Comparison of ENCODE assay signal across 22 mouse cellular contexts in genomic region chr5:91106248-91106647, GRCm38 (mm10). TPM values are rescaled to one million over a fixed set of nuclear protein-coding genes. Genes with fewer than 3 reads are reported as not detected.
"Had no signal": no experiment of that assay in that cellular context is flagged by ENCODE, and none has a peak within 500 bp of the region (broad histone marks: within the 10 kb centered on the region; RNA-seq: fewer than 3 reads in every experiment).

No protein-coding gene starts in this region.

- H3K9ac ChIP-seq: lung, embryonic 14.5 days; midbrain, embryonic 12.5 days; midbrain, embryonic 15.5 days; neural tube, embryonic 12.5 days; stomach, embryonic 15.5 days had no signal

- H3K9me3 ChIP-seq: midbrain, embryonic 10.5 days; midbrain, embryonic 12.5 days; midbrain, embryonic 15.5 days; neural tube, embryonic 12.5 days; stomach, embryonic 15.5 days had no signal

- H3K4me2 ChIP-seq: lung, embryonic 14.5 days; midbrain, embryonic 12.5 days; midbrain, embryonic 15.5 days; neural tube, embryonic 12.5 days; stomach, embryonic 15.5 days had no signal

- DNase-seq: lung, adult 18-20 months; lung, embryonic 14.5 days; lung, postnatal 10 days; lung, postnatal 4 days; right cerebral cortex, postnatal 14 days; thymus, adult 2 months; thymus, postnatal 25 days; thymus, postnatal 4 days had no signal

- H3K4me1 ChIP-seq: midbrain, embryonic 10.5 days; midbrain, embryonic 12.5 days; midbrain, embryonic 15.5 days; neural tube, embryonic 12.5 days; stomach, embryonic 15.5 days had no signal

- H3K4me3 ChIP-seq: midbrain, embryonic 10.5 days; midbrain, embryonic 12.5 days; midbrain, embryonic 15.5 days; neural tube, embryonic 12.5 days; stomach, embryonic 15.5 days had no signal

- H3K27ac ChIP-seq: midbrain, embryonic 10.5 days; midbrain, embryonic 12.5 days; midbrain, embryonic 15.5 days; neural tube, embryonic 12.5 days; stomach, embryonic 15.5 days; stomach, postnatal 0 days had no signal

- ATAC-seq: midbrain, embryonic 15.5 days had no signal

- H3K27me3 ChIP-seq: midbrain, embryonic 12.5 days; midbrain, embryonic 15.5 days; neural tube, embryonic 12.5 days; stomach, embryonic 15.5 days had no signal

- H3K36me3 ChIP-seq: midbrain, embryonic 10.5 days; midbrain, embryonic 12.5 days; midbrain, embryonic 15.5 days; neural tube, embryonic 12.5 days; stomach, embryonic 15.5 days had no signal

RNA-seq across cellular contexts. Expression of gene Ereg, which starts 31.8 kb away (rescaled TPM):
- total RNA-seq: megakaryocyte, adult 5-6 weeks; megakaryocyte-erythroid progenitor cell, adult 5-6 weeks; midbrain, postnatal 0 days; monocyte, adult 5-6 weeks had no signal
- polyA plus RNA-seq: midbrain, embryonic 10.5 days; midbrain, embryonic 12.5 days; midbrain, embryonic 15.5 days; midbrain, postnatal 0 days; neural tube, embryonic 12.5 days; neural tube, embryonic 14.5 days; spleen, adult 2 months; testis, adult 2 months had no signal

RNA-seq across cellular contexts. Expression of gene Areg, which starts 33.2 kb away (rescaled TPM):
- total RNA-seq: neutrophil, adult 5-6 weeks had no signal
- polyA plus RNA-seq: midbrain, embryonic 10.5 days; midbrain, embryonic 12.5 days; spleen, adult 2 months; testis, adult 2 months had no signal
